In genomic region chr13:43372892-43373291, GRCm38 (mm10) we compare ENCODE assay signal across 23 mouse cellular contexts. TPM values are rescaled to one million over a fixed set of nuclear protein-coding genes. Genes with fewer than 3 reads are reported as not detected.
A peak's percentile ranks its signal among the peaks of the same experiment; 100 is the strongest.
DNase-seq lines count a peak whose midpoint lies in the region; ATAC-seq and TF ChIP-seq lines count a peak whose summit lies in the region.
"Had no signal": no experiment of that assay in that cellular context is flagged by ENCODE, and none has a peak within 500 bp of the region (broad histone marks: within the 10 kb centered on the region; RNA-seq: fewer than 3 reads in every experiment).

No protein-coding gene starts in this region.

- TF ChIP-seq CTCF in hindbrain, postnatal 0 days (IDR thresholded peaks at IDR 0.05; ENCODE audit: low read depth): peak; percentile 22; the same call in 1 of the 2 replicates
- TF ChIP-seq CTCF in lung, embryonic 14.5 days (IDR thresholded peaks at IDR 0.05; ENCODE audit: low read depth): peak; percentile 19; the same call in 1 of the 2 replicates
- peak; percentile 60 for TF ChIP-seq CTCF in E14TG2a.4 (conservative IDR thresholded peaks at IDR 0.05; ENCODE audit: low read length)

- 86% methylated on average over 1 of the region's 1 CpGs for WGBS in hindbrain, postnatal 0 days
- WGBS in hindbrain, embryonic 11.5 days: 88% methylated on average over 1 of the region's 1 CpGs
- 89% methylated on average over 1 of the region's 1 CpGs for WGBS in lung, embryonic 14.5 days

- H3K27me3 ChIP-seq in hindbrain, postnatal 0 days (ENCODE audit: insufficient read depth, low read length): no peaks in the 10 kb centered on the region
- H3K27me3 ChIP-seq in hindbrain, embryonic 11.5 days (ENCODE audit: control insufficient read depth, insufficient read depth, low read length): no peaks in the 10 kb centered on the region
- H3K27me3 ChIP-seq in lung, embryonic 14.5 days (ENCODE audit: insufficient read depth, low read length): no peaks in the 10 kb centered on the region
- no peaks in the 10 kb centered on the region for H3K27me3 ChIP-seq in E14TG2a.4 (ENCODE audit: insufficient read depth, low read length)
- H3K27me3 ChIP-seq: forebrain, embryonic 13.5 days; heart, embryonic 12.5 days; hindbrain, embryonic 12.5 days; megakaryocyte, embryonic 14.5 days; neural tube, embryonic 15.5 days had no signal

- H3K9ac ChIP-seq in hindbrain, postnatal 0 days (replicated peaks; ENCODE audit: low read length): no peak overlapping the region
- H3K9ac ChIP-seq in hindbrain, embryonic 11.5 days (ENCODE audit: low read depth, low read length): no peak overlapping the region
- no peak overlapping the region for H3K9ac ChIP-seq in lung, embryonic 14.5 days
- H3K9ac ChIP-seq: forebrain, embryonic 13.5 days; heart, embryonic 12.5 days; hindbrain, embryonic 12.5 days; neural tube, embryonic 15.5 days had no signal

- no peak overlapping the region for H3K4me3 ChIP-seq in hindbrain, postnatal 0 days (ENCODE audit: low read length)
- H3K4me3 ChIP-seq in hindbrain, embryonic 11.5 days (ENCODE audit: low read depth, low read length): no peak overlapping the region
- H3K4me3 ChIP-seq in lung, embryonic 14.5 days (ENCODE audit: low read depth, low read length): no peak overlapping the region
- no peak overlapping the region for H3K4me3 ChIP-seq in E14TG2a.4 (replicated peaks; ENCODE audit: low read length)
- H3K4me3 ChIP-seq: forebrain, embryonic 13.5 days; heart, embryonic 12.5 days; hindbrain, embryonic 12.5 days; megakaryocyte, embryonic 14.5 days; neural tube, embryonic 15.5 days had no signal

- no peak for ATAC-seq in hindbrain, postnatal 0 days
- no peak for ATAC-seq in hindbrain, embryonic 11.5 days (ENCODE audit: low FRiP score)
- no peak for ATAC-seq in lung, embryonic 14.5 days (ENCODE audit: insufficient read depth)
- ATAC-seq: forebrain, embryonic 13.5 days; inflammation-experienced regulatory T-cells, adult 6 months; midbrain, embryonic 16.5 days had no signal

- peaks cover 24% of the 10 kb centered on the region; the same call in 1 of the 2 replicates for H3K36me3 ChIP-seq in hindbrain, postnatal 0 days (ENCODE audit: insufficient read depth, low read length)
- H3K36me3 ChIP-seq in hindbrain, embryonic 11.5 days (ENCODE audit: control insufficient read depth, insufficient read depth, low read length): peaks cover 5% of the 10 kb centered on the region; the same call in 1 of the 2 replicates
- peaks cover 26% of the 10 kb centered on the region; the same call in 1 of the 2 replicates for H3K36me3 ChIP-seq in lung, embryonic 14.5 days (ENCODE audit: insufficient read depth)
- peaks cover 30% of the 10 kb centered on the region for H3K36me3 ChIP-seq in E14TG2a.4 (ENCODE audit: insufficient read depth, low read length)

- H3K27ac ChIP-seq in hindbrain, postnatal 0 days: no peak overlapping the region
- H3K27ac ChIP-seq in hindbrain, embryonic 11.5 days (ENCODE audit: low read depth, low read length): no peak overlapping the region
- H3K27ac ChIP-seq in lung, embryonic 14.5 days (ENCODE audit: low read depth): no peak overlapping the region
- H3K27ac ChIP-seq: forebrain, embryonic 13.5 days; hindbrain, embryonic 12.5 days; neural tube, embryonic 15.5 days had no signal

- H3K4me1 ChIP-seq in hindbrain, postnatal 0 days (ENCODE audit: insufficient read depth, low read length): no peaks in the 10 kb centered on the region
- no peaks in the 10 kb centered on the region for H3K4me1 ChIP-seq in hindbrain, embryonic 11.5 days (replicated peaks; ENCODE audit: control insufficient read depth, insufficient read depth, low read length)
- no peaks in the 10 kb centered on the region for H3K4me1 ChIP-seq in lung, embryonic 14.5 days (ENCODE audit: insufficient read depth)
- peaks cover 15% of the 10 kb centered on the region for H3K4me1 ChIP-seq in E14TG2a.4 (replicated peaks; ENCODE audit: low read depth, low read length)
- H3K4me1 ChIP-seq: forebrain, embryonic 13.5 days; heart, embryonic 12.5 days; hindbrain, embryonic 12.5 days; neural tube, embryonic 15.5 days had no signal

- H3K4me2 ChIP-seq in hindbrain, postnatal 0 days (ENCODE audit: low read depth, low read length): no peak overlapping the region
- H3K4me2 ChIP-seq in hindbrain, embryonic 11.5 days (replicated peaks; ENCODE audit: low read depth, low read length): no peak overlapping the region
- H3K4me2 ChIP-seq in lung, embryonic 14.5 days: no peak overlapping the region
- H3K4me2 ChIP-seq: forebrain, embryonic 13.5 days; heart, embryonic 12.5 days; hindbrain, embryonic 12.5 days; neural tube, embryonic 15.5 days had no signal

- no peaks in the 10 kb centered on the region for H3K9me3 ChIP-seq in hindbrain, postnatal 0 days (ENCODE audit: low read length)
- H3K9me3 ChIP-seq in hindbrain, embryonic 11.5 days (ENCODE audit: control insufficient read depth, low read length): no peaks in the 10 kb centered on the region
- no peaks in the 10 kb centered on the region for H3K9me3 ChIP-seq in lung, embryonic 14.5 days (ENCODE audit: low read depth, low read length)
- peaks cover 5% of the 10 kb centered on the region; the same call in 1 of the 2 replicates for H3K9me3 ChIP-seq in E14TG2a.4 (ENCODE audit: low read length)
- H3K9me3 ChIP-seq: forebrain, embryonic 13.5 days; hindbrain, embryonic 12.5 days; neural tube, embryonic 15.5 days had no signal

- DNase-seq in hindbrain, postnatal 0 days (ENCODE audit: low spot score): no peak
- DNase-seq in hindbrain, embryonic 11.5 days (ENCODE audit: low spot score): no peak
- no peak for DNase-seq in lung, embryonic 14.5 days
- DNase-seq in lung, postnatal 4 days: no peak
- DNase-seq in induced T-regulatory cell, adult 2 months (ENCODE audit: low read depth): peak; percentile 21
- DNase-seq in MN1 (ENCODE audit: low spot score): no peak
- no peak for DNase-seq in spleen, adult 18-20 months
- DNase-seq: adrenal gland, postnatal 14 days; cerebellum, adult 9-10 months; gastrocnemius, postnatal 10 days; heart, postnatal 10 days; kidney, adult 8-10 months; kidney, postnatal 36 days; right cerebral cortex, adult 18-20 months; right cerebral cortex, postnatal 4 days had no signal

RNA-seq across cellular contexts. Expression of gene Sirt5, which starts 7.6 kb away (rescaled TPM):
- 15.7 and 25.2 TPM in 2 replicates for total RNA-seq in hindbrain, postnatal 0 days (2014; rRNA removed)
- polyA plus RNA-seq in hindbrain, postnatal 0 days (2015; fragmentation: Nextera tagmentation; extraction: Ambion mirVana): 22.9 and 23.7 TPM in 2 replicates
- 23.7 and 25.6 TPM in 2 replicates for polyA plus RNA-seq in hindbrain, embryonic 11.5 days (2014; fragmentation: Nextera tagmentation; extraction: Ambion mirVana)
- polyA plus RNA-seq in lung, embryonic 14.5 days (2014; fragmentation: Nextera tagmentation; extraction: Ambion mirVana): 18.0 and 21.2 TPM in 2 replicates

RNA-seq across cellular contexts. Expression of gene Nol7, which starts 25.3 kb away (rescaled TPM):
- 17.9 and 34.6 TPM in 2 replicates for total RNA-seq in hindbrain, postnatal 0 days (2014; rRNA removed)
- 183 and 197 TPM in 2 replicates for polyA plus RNA-seq in hindbrain, postnatal 0 days (2015; fragmentation: Nextera tagmentation; extraction: Ambion mirVana)
- 201 and 215 TPM in 2 replicates for polyA plus RNA-seq in hindbrain, embryonic 11.5 days (2014; fragmentation: Nextera tagmentation; extraction: Ambion mirVana)
- polyA plus RNA-seq in lung, embryonic 14.5 days (2014; fragmentation: Nextera tagmentation; extraction: Ambion mirVana): 137 and 144 TPM in 2 replicates
